Mouse (Mus musculus) bone marrow, adult 2 months (tissue): ENCODE results near the gene Plekhg4. TPM values are rescaled to one million over a fixed set of nuclear protein-coding genes. Genes with fewer than 3 reads are reported as not detected.

Experiments
- H3K27ac ChIP-seq: fragments of 200-500 bp; 2 replicates; pipeline ENCODE4 v1.5.1; 2012; ENCODE audit warnings: low read depth, mild to moderate bottlenecking, control low read depth, inconsistent platforms, low read length; ENCODE audit not compliant: control insufficient read depth, poor library complexity, insufficient read depth
- H3K4me1 ChIP-seq: fragments of 200-500 bp; 2 replicates; pipeline ENCODE4 v1.6.1; 2011; ENCODE audit warnings: low read length; ENCODE audit not compliant: control insufficient read depth, insufficient read depth
- H3K4me3 ChIP-seq: fragments of 200-500 bp; replicated peaks from 2 replicates; pipeline ENCODE3; 2011; ENCODE audit warnings: mild to moderate bottlenecking, low read depth, low read length, control low read depth; ENCODE audit not compliant: control insufficient read depth
- CTCF ChIP-seq: fragments of 200-500 bp; IDR thresholded peaks from 2 replicates; pipeline ENCODE4 v1.5.1; 2011; ENCODE audit warnings: low read length, control low read depth; ENCODE audit not compliant: control insufficient read depth, insufficient read depth
- POLR2A ChIP-seq: fragments of 200-500 bp; IDR thresholded peaks from 2 replicates; pipeline ENCODE4 v1.6.1; 2011; ENCODE audit warnings: low read depth, mild to moderate bottlenecking, control low read depth, low read length, borderline replicate concordance; ENCODE audit not compliant: control insufficient read depth
- WGBS: fragments of 180-500 bp; shearing (Covaris S2); methylation state at CpG from one replicate; pipeline ENCODE4 v1.1.7; 2018; 5-methylcytosine and 5-hydroxymethylcytosine counted together
- polyA plus RNA-seq: library from polyadenylated mRNA; stranded (reverse); fragments of >200 nt; gene quantifications from 2 replicates; pipeline ENCODE4 v1.2.4, GENCODE M21; 2011; ENCODE audit warnings: low replicate concordance; ENCODE audit not compliant: missing spikeins, insufficient read depth, insufficient read length

Gene Plekhg4
- polyA plus RNA-seq, 1 experiment = not detected

DNA sequence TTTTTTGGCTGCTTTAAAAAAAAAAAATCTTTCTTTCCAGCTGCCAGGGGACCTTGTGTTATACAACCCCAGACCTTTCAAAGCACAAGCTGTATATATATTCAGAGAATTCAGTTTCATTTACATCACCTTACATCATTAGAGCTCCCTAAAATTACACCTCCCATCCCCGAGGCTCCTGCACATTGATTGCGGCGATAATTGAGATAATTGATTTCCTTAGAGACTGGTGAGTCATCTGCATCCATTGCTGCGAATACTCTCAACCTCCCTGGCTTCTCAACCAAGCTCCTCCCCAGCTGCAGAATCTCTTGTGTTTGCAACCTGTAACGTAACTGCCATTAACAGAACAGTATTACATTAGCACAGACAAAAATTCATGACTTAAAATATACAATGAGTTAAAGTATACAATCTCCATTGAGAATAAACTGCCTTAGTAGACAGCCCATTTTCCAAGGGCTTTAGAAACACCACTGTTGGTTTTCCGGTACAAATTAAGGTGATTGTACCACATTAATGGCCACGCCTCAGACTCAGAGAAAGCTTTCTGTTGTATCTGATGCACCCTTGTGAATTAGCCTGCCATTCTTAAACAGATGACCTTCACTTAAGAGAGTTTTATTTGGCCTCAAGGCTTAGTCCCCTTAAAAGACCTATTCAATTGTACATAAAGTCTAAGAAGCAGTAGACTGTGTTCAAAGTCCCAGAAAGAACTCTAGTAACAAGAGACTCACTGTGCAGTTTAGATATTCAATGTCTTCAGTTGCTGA, 58.9 kb downstream of the Plekhg4 start:
- TF ChIP-seq POLR2A (no peak), CTCF (no peak)
- H3K4me1 ChIP-seq = no peaks in the 10 kb centered on the region
- 72% methylated on average over 7 of the region's 7 CpGs for WGBS
- H3K4me3 ChIP-seq = no peak overlapping the region
- no peak overlapping the region for H3K27ac ChIP-seq

Other genes starting within 250 kb of the Plekhg4 start
- not detected in 2 replicates for gene Ces4a, start 241.5 kb upstream of the Plekhg4 start, polyA plus RNA-seq
- gene Cbfb, start 202.6 kb upstream of the Plekhg4 start, polyA plus RNA-seq = 9.7 and 36.4 TPM in 2 replicates
- 5.0 and 17.2 TPM in 2 replicates for gene D230025D16Rik, start 148.1 kb upstream of the Plekhg4 start, polyA plus RNA-seq
- 0.82 TPM in 1 of 2 replicates, not detected in the other for gene B3gnt9, start 118.1 kb upstream of the Plekhg4 start, polyA plus RNA-seq
- 11.3 and 12.0 TPM in 2 replicates for gene Tradd, start 108.7 kb upstream of the Plekhg4 start, polyA plus RNA-seq
- 0.50 and 3.7 TPM in 2 replicates for gene Fbxl8, start 108.6 kb upstream of the Plekhg4 start, polyA plus RNA-seq
- gene Hsf4, start 103.5 kb upstream of the Plekhg4 start, polyA plus RNA-seq = 0.95 TPM in 1 of 2 replicates, not detected in the other
- 0.70 TPM in 1 of 2 replicates, not detected in the other for gene Nol3, start 97.1 kb upstream of the Plekhg4 start, polyA plus RNA-seq
- gene 4931428F04Rik, start 83.4 kb upstream of the Plekhg4 start, polyA plus RNA-seq = 1.5 and 2.2 TPM in 2 replicates
- 5.7 and 10.4 TPM in 2 replicates for gene Exoc3l, start 77.2 kb upstream of the Plekhg4 start, polyA plus RNA-seq
- gene E2f4, start 75.6 kb upstream of the Plekhg4 start, polyA plus RNA-seq = 108 and 115 TPM in 2 replicates
- 8.2 and 11.5 TPM in 2 replicates for gene Elmo3, start 67.7 kb upstream of the Plekhg4 start, polyA plus RNA-seq
- gene Lrrc29, start 47.0 kb upstream of the Plekhg4 start, polyA plus RNA-seq = 7.8 and 19.9 TPM in 2 replicates
- 81.6 and 140 TPM in 2 replicates for gene Tmem208, start 46.9 kb upstream of the Plekhg4 start, polyA plus RNA-seq
- gene Fhod1, start 25.3 kb upstream of the Plekhg4 start, polyA plus RNA-seq = 24.6 and 66.3 TPM in 2 replicates
- gene Slc9a5, start 24.4 kb upstream of the Plekhg4 start, polyA plus RNA-seq = 3.7 and 7.8 TPM in 2 replicates
- gene Kctd19, start 40.2 kb downstream of the Plekhg4 start, polyA plus RNA-seq = not detected in 2 replicates
- gene Lrrc36, start 40.3 kb downstream of the Plekhg4 start, polyA plus RNA-seq = 1.1 and 3.0 TPM in 2 replicates
- gene Tppp3, start 98.3 kb downstream of the Plekhg4 start, polyA plus RNA-seq = 3.3 and 3.5 TPM in 2 replicates
- 7.3 and 10.1 TPM in 2 replicates for gene Zdhhc1, start 123.6 kb downstream of the Plekhg4 start, polyA plus RNA-seq
- gene Hsd11b2, start 145.5 kb downstream of the Plekhg4 start, polyA plus RNA-seq = 0.82 TPM in 1 of 2 replicates, not detected in the other
- gene Atp6v0d1, start 192.8 kb downstream of the Plekhg4 start, polyA plus RNA-seq = 37.5 and 58.3 TPM in 2 replicates
- 11.9 and 23.1 TPM in 2 replicates for gene Ripor1, start 232.0 kb downstream of the Plekhg4 start, polyA plus RNA-seq